Mouse (Mus musculus) thymus, postnatal 4 days (tissue): ENCODE measurements around the gene Gm45261.
A peak's percentile ranks its signal among the peaks of the same experiment; 100 is the strongest.

Experiments used
- DNase-seq: peaks from one replicate; pipeline ENCODE4 v3.0.0; 2021

Gm45261 gene

DNA sequence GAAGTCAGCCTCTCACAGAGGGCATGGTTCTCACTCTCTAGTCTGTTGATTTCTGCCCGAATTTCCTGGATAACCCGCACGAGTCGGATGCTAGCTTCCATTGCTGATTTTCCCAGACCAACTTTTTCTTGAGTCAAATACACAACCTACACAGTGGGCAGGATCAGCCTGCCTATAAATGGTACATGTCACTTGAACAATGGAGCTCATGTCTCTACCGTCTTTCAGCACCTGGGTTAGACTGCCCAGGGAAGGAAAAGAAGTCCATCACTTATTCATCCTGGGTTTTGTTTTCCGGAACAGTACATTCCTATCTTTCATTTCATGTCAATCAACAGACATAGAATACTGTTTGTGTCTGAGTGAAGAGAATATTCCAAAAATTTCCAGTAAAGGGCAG lies at the start of gene Gm45261:
TSS of gene Gm45261 (minus strand) at position 101 of the 400 bp plus-strand sequence.
- DNase-seq, result no peak

DNA sequence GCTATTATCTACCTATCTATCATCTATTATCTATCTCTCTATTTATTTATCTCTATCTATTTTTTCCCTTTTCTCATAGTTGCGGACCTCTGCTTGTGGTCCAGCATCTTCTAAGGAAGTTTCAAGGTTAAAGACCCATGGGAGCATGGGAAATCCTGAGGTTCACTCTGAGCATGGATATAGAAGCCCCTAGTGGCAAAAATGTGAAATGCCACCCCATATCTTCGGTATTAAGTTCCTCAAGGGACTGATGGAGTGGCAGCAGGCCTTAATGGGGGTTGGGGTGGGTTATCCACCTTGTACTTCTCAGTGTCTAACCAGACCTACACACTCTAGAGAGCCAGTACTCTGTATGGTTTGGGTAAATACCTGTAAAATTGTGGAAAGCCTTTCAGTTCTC lies 43.5 kb upstream of the Gm45261 start:
- no peak for DNase-seq

DNA sequence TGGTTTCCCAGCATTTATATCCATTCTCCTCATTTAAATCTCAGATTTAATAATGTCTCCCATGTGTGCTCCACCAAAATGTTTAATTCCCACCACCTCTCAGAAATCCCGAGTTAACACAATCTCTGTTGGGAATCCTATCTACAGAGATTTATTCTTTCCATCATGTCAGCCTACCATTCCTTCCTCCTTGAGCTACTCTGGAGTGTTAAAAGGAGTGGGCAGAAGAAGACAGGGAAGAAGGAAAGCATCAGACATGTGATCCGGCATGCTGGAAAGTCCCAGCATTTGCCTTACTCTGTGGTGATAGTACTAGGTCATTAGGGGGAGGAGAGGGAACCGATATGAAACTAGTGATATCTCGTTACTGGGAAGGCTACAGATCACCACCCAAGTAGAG lies 42.8 kb upstream of the Gm45261 start:
- DNase-seq, result no peak

DNA sequence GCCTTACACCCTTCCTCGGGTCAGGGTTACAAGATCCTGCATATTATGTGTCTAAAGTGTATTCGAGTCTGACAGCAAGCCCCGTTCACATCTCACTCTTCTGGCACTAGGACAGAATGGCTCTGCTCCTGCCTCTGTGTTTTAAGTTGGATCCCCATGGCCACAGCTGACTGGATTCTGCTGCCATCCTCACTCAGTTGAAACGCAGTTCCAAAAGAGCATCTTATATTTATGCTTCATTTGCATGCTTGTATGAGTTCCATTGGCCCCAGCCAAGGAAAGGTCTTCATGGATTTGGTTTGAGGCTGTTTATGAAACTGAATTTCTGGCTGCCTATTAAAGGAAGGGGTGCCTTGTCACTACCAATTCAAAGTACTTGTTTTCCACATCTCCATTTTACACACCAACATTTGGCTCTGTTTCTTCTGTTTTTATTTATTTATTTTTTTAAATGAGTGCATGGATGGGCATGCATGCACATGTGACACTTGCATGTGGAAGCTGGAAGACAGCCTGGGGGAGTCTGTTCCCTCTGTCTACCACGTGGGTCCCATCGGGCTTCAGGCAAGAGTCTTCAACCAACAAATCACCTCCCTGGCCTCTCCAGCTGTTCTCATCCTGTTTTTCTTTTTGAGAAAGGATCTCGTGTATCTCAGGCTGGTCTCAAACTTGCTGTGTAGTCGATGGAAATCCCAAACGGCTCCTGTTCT lies 41.4 kb upstream of the Gm45261 start:
- DNase-seq, result no peak

DNA sequence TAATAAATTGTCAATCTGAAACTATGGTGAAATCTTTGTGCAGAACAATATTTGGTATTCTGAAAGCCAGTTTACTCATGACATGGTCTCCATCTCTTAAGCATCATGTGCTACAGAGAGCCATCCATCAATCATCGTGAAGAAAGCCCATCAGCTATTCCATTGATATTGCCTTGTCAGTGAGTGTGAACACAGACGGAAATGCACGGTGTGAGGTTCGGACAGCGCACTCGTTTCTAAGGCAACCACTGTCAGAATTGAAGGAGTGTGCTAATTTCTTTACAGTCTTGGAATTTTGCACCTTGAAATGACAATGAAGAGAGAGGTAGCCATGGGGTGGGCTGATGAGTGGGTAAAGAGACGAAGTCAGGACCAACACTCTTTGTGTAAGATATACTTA lies 38.0 kb upstream of the Gm45261 start:
- DNase-seq, result no peak

DNA sequence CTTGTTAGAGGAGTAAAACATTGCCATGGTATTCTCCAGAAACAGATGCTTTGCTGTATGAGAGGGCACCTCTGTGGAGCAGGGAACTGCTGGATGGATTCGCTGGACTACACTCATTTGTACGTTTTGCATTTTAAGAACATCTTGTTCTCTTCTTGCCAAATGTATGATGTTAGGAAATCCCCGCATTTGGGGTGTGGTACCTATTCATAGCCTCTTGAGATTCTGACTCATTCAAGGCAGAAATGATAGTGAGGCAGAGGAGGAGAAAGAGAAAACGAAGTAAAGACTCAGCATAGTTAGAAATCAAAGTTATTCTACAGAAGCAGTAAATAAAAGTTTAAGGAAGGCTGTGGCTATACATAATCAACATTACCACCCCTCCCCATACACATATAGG lies 35.1 kb upstream of the Gm45261 start:
- no peak for DNase-seq

DNA sequence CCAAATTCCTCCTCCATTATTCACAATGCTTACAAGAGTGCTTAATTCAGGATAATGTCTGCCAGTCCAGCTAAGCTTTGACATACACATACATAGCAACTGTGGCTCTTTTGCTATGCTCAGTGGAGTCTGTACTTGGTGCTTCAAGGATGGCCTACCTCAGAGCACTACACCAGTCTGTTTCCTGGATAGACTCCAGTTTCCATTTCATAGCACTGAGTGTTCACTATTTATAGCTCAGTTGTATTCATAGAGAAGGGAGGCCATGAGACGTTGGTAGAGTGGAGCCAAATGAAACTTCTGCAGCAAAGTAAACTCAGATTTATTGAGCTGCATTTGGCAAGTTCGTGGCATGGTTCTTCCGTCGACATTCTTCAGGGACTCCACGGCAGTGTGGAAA lies 22.2 kb upstream of the Gm45261 start:
- no peak for DNase-seq

DNA sequence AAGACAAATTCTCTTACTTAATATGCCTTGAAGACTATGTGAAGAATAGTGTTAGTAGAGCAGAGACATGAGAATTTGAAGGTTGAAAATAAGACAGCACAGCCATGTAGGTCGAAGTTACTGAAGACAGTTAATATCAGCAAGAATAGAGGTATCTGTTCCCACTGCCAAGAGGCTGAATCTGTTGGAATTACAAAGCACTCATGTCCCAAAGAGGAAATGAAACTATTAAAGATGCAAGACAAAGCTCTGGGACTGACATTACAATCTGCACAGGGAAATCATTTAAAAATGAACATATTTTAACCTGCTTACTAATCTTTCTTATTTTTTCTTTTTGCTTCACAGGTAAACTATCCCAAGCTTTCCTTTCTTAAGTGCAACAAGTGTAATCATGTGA lies 13.7 kb upstream of the Gm45261 start:
- DNase-seq, result no peak

DNA sequence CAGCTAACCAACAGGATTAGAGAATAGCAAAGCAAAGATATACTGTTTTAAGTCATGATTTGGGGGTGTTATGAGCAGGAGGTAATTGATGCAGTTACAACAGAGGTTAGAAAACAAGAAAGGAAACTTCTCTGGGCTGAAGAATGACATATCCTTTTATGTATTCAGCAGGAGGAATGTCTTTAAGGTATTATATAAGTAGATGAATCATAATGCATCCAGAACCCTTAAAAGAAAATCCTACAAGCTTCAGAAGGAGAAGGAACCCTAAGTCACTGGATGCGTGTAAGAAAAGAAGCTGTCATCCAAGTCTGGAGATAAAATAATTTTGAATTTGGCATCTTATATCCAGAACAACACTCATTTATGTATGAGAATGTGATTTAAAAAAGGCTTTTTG lies 11.1 kb upstream of the Gm45261 start:
- no peak for DNase-seq

DNA sequence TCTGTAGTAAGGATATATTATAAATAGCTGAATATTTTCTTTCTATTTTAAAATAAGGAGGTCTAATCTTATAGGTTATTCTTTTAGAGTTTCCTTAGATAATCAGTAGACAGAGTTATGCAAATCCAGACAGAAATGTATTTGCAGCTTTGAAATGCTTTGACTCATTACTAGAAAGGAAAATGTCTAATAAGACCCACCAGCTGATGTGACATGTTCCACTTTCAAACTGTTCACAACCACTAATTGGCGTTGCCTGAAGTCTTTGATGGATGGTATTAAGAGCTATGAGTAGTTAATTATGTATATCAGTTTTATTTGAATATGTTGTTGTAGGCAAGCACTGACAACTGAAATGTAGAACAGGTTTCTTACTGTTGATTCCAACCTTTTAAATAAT lies 1.3 kb downstream of the Gm45261 start:
- DNase-seq, result no peak

DNA sequence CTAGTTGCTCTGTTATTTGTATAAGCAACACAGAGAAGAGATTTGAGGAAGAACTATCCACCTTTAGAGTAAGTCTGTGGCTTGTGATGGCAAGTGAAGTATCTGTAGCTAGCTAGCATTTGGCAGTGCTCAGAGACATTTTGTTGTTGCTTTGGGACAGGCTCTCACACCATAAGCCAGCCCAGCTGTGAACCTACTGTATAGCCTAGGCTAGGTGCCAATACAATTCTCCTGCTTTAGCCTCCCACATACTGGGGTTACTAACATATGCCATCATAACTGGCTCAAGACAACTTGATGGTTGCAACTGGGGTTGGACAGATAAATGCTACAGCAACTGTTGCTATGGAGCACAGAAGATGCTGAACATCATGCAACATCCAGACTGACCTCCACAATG lies 1.8 kb downstream of the Gm45261 start:
- no peak for DNase-seq

DNA sequence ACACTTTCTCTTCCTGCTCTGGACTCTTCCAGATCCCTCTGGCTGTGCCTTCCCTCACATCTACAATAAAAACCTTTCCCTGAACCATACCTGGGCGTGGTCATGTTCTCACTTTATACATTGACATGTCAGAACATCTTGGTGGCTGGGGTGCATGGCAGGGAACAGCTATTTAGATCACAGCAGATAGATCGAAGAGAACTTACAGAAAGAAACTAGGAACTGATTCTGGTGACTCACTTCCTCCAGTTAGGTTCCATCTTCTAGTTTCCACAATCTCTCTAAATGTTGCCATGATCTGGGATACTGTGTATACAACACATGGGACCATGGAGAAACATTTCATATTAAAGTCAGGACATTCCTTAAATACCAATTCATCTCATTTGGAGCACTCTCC lies 7.3 kb downstream of the Gm45261 start:
- DNase-seq, result no peak

DNA sequence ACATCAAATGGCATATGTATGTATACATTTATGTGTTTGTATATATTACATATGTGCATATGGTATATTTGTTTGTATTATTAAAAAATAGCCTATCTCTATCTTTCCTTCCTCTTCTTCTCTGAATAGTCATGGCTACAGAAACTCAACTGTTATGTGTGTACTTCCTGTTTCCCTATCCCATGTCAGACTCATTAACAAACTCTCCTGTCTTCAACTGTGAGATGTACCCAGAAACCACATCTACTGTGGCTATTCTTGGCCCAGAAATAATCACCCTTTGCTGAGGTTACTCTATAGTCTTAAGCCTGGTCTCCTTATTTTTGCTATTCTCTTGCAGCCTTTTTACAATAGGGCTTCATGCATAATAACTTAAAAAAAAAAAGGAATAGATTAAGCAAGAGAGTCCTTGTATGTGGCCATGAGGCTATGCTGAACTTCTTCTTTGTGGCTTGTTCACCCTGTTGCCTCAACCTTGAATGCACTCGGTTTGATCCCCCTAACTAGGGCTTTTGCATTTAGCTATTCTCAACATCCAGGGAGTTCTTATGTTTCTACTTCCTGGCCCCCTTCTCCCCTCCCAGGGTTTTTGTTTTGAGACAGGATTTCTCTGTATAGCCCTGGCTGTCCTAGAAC lies 9.2 kb downstream of the Gm45261 start:
- no peak for DNase-seq

DNA sequence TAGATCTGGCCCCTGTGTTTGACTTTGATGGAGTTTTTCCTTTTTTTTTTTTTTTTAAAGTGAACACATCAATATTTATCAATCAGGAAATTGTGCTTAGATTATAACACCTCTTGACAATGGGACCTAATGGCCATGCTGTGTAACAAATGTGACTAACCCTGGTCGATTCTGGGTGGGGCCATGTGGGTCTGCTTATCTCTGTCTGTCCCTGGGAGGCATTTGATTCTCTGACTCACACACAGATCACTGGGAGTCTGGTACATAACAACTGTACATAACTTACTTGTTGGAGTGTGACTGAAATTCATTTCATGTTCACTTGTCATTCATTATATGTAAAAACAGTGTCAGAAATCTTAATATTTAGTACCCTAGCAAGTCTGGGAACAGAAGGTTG lies 13.7 kb downstream of the Gm45261 start:
- no peak for DNase-seq

DNA sequence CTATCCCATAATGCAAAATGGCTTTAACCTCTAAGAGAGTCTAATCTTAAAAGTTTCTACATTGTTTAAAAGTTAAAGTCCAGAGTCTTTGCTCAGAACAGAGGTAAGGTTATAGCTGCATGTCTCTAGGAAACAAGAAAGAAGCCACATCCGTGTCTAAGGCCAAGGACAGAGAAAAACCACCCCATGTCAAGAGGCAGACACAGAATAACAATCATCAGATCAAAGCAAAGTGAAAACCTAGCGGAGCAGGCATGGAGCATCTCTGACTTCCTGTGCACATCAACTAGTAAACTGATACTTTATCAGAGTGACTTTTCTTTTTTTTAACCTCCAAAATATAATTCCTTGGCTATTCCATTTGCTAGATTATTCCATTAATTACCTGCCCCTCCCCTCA lies 20.3 kb downstream of the Gm45261 start:
- DNase-seq, result no peak

DNA sequence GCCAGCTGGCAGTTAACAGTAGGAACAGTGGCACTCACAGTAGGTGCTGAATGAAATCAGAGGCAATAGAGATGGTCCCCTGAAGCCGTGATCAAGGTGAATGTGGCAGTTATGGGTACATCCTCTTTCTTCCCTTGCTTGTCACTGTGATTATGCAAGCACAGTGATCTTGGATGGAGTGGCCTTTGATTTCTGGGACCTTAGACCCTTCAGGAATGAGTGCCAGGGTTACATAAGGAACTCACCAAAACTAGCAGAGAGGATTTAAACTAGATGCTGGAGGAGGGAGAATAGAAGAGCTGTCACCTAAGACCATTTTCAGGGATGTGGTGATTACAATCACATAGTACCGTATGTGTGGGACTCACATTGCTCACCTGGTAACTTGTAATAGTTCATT lies 22.7 kb downstream of the Gm45261 start:
- no peak for DNase-seq

DNA sequence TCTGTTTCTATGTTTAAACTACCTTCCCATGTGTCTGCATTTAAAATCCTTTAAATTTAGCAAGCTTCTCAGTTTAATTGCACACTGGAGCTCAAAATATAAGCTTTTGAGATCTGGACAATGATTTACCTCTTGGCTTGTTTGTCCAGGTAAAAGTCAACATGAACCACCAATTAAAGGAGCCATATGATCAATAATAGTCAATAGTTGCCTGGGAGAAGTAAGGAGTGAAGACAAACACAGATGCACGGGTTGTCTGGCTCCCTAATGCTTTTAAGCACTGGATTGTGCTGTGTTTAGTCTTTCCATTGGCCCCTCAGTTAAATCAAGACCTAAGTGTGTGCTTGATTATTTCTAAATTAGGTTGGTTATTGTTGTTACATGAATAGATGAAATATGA lies 33.3 kb downstream of the Gm45261 start:
- DNase-seq, result no peak

DNA sequence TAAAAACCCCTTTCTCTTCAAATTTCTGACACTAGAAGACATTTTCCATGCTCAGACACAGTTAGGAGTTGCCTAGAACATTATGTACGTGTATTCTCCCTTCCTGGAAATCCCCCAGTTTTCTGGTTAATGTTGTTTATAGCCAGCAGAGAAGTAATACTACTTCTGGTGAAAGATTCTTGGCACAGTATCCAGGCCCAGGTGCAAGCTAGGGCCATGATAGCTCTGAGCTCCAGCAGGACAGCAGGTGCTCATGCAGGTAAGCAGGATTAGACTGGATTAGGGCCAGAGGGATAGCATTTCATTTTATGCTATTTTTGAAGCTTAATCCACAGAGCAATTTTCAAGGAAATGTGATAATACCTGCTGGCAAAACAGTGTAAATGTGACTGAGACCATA lies 33.8 kb downstream of the Gm45261 start:
- no peak for DNase-seq

DNA sequence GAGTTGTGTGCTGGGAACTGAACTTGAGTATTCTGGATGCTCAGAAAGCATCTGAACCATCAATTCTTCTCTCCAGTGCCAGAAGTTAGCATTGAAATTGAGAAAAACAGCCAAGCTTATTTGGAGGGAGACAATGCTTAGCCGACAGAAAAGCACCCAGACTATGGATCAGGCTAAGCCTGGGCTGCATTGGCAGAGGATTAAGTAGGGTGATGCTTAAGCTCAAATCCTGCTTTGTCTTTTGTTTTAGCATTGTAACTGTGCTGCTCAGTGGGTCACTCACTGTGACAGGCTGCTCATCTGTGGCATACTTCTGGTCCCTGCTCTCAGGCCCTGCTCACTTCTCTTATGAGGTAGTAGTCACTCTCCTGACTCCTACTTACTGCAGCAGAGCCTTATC lies 36.6 kb downstream of the Gm45261 start:
- DNase-seq, result no peak

DNA sequence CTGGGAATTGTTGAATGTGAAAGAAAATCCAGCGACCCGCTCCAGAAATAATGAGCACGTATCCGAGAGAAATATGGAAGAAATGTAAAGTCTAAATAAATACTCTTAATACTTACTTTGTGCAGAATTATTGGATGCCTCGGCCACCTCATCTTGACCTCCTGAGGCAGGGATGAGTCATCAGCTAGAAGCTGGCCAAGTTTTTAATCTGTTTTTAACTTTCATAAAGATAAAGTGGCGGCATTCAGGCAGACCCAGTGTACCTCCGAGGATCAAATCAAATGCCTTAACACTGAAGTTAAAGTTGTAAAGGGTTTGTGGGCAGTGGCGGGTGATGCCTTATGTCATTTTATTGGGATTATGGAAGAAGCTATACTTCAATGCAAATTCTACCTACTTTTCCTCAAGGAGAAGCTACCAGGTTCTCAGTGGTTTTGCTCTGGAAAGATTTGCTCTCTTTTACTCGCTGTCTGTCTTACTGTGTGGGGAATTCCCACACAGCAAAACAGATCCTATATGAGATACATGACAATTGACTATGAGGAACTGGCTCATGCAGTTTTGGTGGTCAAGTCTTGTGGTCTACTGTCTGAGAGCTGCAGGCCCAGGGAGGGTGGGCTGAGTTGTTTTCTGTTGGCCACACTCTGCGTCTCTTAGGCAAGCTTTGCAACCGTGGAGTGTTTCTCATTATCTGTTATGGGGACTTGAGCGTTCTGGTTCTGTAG lies 42.8 kb downstream of the Gm45261 start:
- DNase-seq, result no peak

DNA sequence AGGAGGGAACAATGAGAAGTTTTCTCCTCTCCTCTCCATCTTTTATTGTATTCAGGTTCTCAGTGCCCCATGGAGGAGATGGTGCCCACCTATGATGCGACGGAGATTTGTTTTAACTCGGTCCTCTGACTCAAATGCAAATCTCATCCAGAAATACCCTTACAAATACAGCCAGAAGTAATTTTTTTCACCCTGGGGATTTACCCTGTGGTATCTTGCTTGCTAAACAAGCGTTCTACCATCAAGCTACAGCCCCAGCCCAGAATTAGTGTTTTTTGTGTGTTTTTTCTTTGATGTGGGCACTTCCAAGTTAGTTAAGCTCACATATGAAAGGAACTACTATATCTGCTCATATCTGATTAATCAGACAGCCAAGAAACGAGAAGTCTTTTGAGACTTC lies 44.9 kb downstream of the Gm45261 start:
- no peak for DNase-seq

DNA sequence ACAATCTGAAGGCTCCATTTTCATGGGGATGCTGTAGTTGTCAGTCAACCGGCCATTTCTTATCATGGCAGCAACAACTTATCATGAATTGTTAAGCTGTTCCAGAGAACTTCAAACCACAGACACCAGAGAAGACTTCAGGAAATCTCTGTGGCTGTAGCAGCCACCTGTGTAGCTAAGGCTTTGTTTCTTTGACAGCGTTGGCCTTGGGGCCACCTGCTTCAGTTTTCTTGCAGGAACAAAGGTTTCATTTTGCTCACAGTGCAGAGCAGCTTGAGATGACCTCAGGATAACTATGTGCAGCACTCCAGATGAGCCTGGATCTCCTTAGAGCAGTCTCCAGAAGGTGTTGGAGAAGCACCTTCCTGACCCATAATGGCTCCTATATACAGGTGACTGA lies 48.7 kb downstream of the Gm45261 start:
- DNase-seq, result peak; percentile 38

DNA sequence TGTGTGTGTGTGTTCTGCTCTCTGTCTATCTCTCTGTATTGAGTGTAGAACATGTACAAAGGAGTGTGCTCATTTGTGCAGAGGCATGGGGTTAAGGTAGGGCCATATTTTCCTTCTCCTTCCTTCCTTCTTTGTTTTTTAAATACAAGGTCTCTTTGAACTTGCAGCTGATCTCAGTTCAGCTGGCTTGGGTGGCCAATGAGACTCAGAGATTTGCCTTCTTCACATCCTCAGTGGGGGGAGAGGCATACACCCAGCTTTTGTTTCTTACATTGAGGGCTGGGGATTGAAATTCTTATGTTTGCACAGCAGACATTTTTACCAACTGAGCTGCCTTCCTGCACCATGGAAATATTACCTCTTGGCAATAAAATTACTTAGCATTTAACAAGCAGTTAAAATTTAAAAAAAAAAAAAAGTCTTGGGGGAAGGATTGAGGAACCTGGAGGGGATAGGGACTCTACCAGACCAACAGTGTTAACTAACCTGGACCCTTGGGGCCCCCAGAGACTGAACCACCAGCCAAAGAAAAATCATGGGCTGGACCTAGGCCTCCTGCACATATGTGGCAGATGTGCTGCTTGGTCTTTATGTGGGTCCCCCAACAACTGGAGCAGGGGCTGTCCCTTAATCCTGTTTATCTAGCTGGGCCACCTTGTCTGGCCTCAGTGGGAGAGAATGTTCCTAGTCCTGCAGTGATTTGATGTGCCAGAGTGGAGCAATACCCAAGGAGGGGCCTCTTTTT lies 50.8 kb downstream of the Gm45261 start:
- DNase-seq, result peak; percentile 22
